Mouse (Mus musculus) embryonic facial prominence, embryonic 10.5 days (tissue): ENCODE measurements at regions not wholly inside any gene's neighbourhood (a gene's known extent, or its start where the extent isn't known, plus 50 kb on each side); places are given as distances from the start of the nearest gene placed in this dataset.

Experiments
- DNase-seq: peaks from one replicate; pipeline ENCODE4 v3.0.0-alpha.2; 2017; ENCODE audit warnings: low spot score
- H3K27ac ChIP-seq: fragments of 300-500 bp; sonication (generic); replicated peaks from 2 replicates; pipeline ENCODE4 v1.5.1; 2016; ENCODE audit warnings: mild to moderate bottlenecking
- H3K27me3 ChIP-seq: fragments of 300-500 bp; sonication (generic); replicated peaks from 2 replicates; pipeline ENCODE4 v1.6.1; 2016; ENCODE audit warnings: low read depth, mild to moderate bottlenecking; ENCODE audit not compliant: poor library complexity, severe bottlenecking
- H3K36me3 ChIP-seq: fragments of 300-500 bp; sonication (generic); replicated peaks from 2 replicates; pipeline ENCODE4 v1.6.1; 2016; ENCODE audit warnings: mild to moderate bottlenecking, moderate library complexity
- H3K4me1 ChIP-seq: fragments of 300-500 bp; sonication (generic); 2 replicates; pipeline ENCODE4 v1.6.1; 2016
- H3K4me3 ChIP-seq: fragments of 300-500 bp; sonication (generic); 2 replicates; pipeline ENCODE4 v1.5.1; 2016; ENCODE audit warnings: mild to moderate bottlenecking, moderate library complexity
- H3K9me3 ChIP-seq: fragments of 300-500 bp; sonication (generic); 2 replicates; pipeline ENCODE4 v1.6.1; 2016; ENCODE audit warnings: mild to moderate bottlenecking
- WGBS: fragments of 180-500 bp; shearing (Covaris S2); methylation state at CpG from one replicate; pipeline ENCODE4 v1.1.7; 2016; 5-methylcytosine and 5-hydroxymethylcytosine counted together

DNA sequence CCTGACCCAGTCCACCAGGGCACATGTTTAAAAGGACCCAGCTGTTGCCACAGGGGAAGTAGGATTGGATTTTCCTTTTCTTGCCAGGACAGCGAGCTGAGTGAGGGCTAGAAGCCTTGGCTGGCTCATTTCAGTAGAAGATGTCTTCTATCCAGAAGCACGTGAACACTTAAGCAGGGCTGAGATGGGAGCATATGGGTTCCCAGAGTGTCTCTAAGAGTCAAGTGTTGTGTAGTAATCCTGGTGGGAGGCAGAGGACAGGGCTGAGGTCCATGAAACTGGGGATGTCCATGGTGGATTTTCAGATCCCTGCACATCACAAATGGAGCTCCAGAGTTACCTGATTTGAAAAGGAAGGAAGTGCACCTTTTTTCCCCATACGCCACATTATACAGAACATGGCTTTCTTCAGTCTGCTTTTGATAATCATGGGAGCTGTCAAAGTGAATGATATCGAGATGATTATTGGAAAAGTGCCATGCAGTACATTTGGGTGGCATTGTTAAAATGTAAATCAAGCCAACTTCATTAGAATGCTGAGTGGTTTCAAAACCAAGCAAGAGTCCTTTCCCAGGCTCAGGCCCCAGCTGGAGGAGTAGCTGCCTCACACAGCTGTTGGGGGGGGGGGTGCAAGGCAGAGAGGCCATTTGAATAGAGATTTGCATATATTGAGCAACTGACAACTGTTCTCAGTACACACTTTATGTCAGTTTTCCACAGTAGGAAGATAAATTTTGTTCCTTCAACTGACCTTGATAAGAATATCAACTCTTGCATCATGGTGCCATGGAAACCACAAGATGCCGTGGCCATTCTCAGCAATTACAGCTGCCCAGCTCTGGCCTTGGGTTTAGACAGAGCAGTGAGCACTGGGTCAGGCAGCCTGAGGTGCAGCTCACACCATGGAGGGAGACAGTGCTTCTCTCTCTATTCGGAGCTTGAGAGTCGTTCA lies 81.7 kb downstream of the Slc35b3 start:
- Histone ChIP-seq H3K4me3 (no peak overlapping the region), H3K27me3 (no peaks in the 10 kb centered on the region), H3K4me1 (no peaks in the 10 kb centered on the region), H3K9me3 (no peaks in the 10 kb centered on the region), H3K36me3 (no peaks in the 10 kb centered on the region), H3K27ac (no peak overlapping the region)
- 87% methylated on average over 7 of the region's 7 CpGs for WGBS
- DNase-seq: no peak

DNA sequence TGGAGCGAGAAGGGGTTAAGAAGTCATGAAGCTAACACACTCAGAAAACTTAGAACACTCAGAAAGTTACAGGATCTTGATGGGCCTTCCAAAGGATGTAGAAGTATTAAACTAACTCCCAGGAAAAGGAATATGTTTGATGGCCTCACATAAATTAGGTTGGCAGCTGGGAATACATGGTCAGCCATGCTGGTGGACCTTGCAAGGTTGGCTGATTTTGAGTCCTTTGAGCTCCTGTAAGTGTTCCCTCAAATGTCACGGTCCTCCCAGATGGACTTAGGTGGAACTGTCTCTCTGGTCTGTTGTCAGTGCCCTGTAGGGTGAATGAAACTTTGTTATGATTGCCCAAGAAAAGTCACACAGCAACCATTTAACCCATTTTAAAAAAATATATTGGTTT lies 84.8 kb downstream of the Slc35b3 start:
- no peak overlapping the region for H3K27ac ChIP-seq
- H3K27me3 ChIP-seq: no peaks in the 10 kb centered on the region
- no peak for DNase-seq
- WGBS: 89% methylated on average over 2 of the region's 2 CpGs
- H3K9me3 ChIP-seq: no peaks in the 10 kb centered on the region
- H3K4me3 ChIP-seq: no peak overlapping the region
- no peaks in the 10 kb centered on the region for H3K4me1 ChIP-seq
- no peaks in the 10 kb centered on the region for H3K36me3 ChIP-seq

DNA sequence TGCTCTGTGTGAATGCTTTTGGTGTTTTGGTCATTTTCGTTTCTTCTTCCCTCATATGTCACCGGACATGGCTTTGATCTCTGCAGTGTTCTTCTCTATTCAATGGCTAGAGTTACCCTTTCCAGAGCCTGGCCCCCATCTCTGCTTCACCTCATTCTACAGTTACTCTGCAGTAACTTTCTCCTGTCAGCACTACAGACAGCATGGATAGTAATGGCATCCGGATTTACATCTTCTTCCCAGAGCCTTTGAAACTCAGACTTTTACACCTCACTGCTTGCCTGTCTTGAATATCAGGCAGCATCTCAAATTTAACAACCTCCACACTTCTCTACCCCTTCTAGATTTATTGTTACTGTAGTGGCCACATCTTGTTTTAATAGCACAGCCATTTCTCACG lies 96.7 kb downstream of the Slc35b3 start:
- Histone ChIP-seq H3K4me1 (no peaks in the 10 kb centered on the region; the same call in 1 of the 2 replicates), H3K36me3 (no peaks in the 10 kb centered on the region), H3K27ac (no peak overlapping the region), H3K9me3 (no peaks in the 10 kb centered on the region), H3K4me3 (no peak overlapping the region), H3K27me3 (no peaks in the 10 kb centered on the region)
- no peak for DNase-seq
- WGBS: 82% methylated on average over 4 of the region's 4 CpGs

DNA sequence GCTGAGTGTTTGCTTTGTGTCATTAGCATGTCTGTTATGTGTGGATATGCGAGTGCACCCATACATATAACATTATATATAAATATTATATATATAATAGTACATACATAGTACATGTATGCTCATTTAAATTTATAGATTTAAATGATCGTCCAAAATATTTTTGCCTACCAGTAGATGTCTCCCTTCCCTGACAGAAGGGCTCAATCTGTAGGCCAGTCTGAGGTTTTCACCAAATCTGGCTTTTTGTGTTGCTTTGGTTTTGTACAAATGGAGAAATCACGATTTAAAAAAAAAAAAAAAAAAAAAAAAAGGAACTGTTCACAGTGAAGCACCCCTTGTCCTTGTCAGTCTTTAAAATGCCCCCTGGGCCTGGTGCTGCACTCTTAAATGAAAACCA lies 104.9 kb downstream of the Slc35b3 start:
- Histone ChIP-seq H3K36me3 (no peaks in the 10 kb centered on the region), H3K4me1 (no peaks in the 10 kb centered on the region), H3K27me3 (no peaks in the 10 kb centered on the region), H3K27ac (no peak overlapping the region), H3K9me3 (no peaks in the 10 kb centered on the region), H3K4me3 (no peak overlapping the region)
- 48% methylated on average over 3 of the region's 3 CpGs for WGBS
- DNase-seq: no peak

DNA sequence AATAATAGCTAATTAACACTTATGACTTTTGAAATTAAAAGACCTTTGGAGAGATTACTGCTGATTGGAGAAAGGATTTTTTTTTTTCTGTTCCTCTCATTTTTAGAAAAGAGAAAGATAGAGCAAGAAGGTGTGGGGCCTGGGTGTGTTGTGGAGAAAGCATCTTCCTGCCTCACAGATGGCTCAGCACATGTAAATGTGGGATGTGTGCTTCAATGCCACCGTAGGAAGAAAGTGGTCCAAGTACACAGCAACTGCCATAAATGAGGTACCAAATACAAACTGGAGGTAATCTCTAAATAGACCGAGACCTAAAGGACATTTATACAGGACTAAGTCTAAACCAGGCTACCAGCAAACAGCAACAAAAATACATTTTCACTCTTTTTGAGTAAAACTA lies 105.7 kb downstream of the Slc35b3 start:
- H3K27me3 ChIP-seq: no peaks in the 10 kb centered on the region
- H3K9me3 ChIP-seq: no peaks in the 10 kb centered on the region
- 81% methylated on average over 2 of the region's 2 CpGs for WGBS

DNA sequence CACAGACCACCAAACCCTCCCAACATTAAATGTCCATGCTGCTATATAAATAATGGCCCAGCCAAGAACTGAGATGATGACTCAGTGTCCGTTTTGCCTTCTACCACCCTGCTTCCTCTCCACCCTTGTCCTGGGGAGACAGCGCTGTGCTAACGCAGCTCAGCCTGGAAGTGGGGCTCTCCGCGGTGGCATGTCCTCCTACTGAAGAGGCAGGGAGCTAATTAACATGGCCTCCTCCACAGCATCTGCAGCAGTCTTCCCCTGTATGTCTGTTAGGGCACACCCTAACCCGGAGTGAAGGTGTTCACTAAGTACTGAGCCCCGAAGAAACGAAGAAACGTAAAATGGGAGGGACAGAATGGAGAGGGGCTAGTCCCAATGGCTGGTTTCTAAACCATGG lies 107.8 kb downstream of the Slc35b3 start:
- 55% methylated on average over 9 of the region's 9 CpGs for WGBS
- DNase-seq: no peak
- H3K27ac ChIP-seq: no peak overlapping the region

More for the DNA sequence above, 105.7 kb downstream of the Slc35b3 start:
- DNase-seq: no peak
- Histone ChIP-seq H3K4me1 (no peaks in the 10 kb centered on the region), H3K36me3 (no peaks in the 10 kb centered on the region), H3K4me3 (no peak overlapping the region), H3K27ac (no peak overlapping the region)

DNA sequence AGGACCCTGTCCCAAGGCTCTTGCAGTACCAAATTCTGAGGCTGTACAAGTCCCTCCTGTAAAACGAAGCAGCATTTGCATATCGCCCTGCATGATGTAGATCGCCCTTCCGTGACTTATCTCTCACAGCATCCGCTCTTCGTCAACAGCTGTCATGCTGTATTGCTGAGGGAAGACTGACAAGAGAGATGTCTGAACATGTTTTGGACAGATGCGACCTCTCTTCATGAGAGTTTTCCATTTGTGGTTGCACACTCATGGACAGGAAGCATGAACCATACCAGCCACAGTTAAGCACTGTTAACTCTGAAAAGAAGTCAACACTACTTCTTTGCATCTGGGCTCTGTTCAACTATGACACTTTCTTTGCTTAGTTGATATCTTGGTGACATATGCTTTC lies 108.9 kb downstream of the Slc35b3 start:
- no peak for DNase-seq

More for the DNA sequence above, 107.8 kb downstream of the Slc35b3 start:
- Histone ChIP-seq H3K4me3 (no peak overlapping the region), H3K27me3 (no peaks in the 10 kb centered on the region), H3K9me3 (no peaks in the 10 kb centered on the region), H3K36me3 (no peaks in the 10 kb centered on the region), H3K4me1 (no peaks in the 10 kb centered on the region)

DNA sequence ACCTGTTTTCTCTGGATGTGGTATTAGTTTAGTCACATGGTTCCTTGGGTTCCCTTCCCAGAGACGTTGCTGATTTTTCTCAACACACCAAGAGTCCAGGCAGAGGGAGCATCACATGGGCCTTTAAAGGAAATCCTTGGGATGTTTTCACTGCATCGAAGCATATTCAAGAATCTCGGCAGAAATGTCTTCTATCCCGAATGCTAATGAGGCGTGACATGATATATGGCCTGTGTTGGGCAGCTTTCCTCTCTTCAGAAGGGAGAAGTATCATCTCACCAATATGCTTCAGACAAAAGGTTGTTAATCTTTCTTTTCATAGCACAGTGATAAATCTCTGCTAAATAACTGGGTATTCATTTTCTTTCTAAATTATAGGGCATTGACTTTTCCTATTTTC lies 122.4 kb downstream of the Slc35b3 start:
- H3K36me3 ChIP-seq: no peaks in the 10 kb centered on the region
- no peak overlapping the region for H3K4me3 ChIP-seq
- H3K4me1 ChIP-seq: no peaks in the 10 kb centered on the region
- H3K9me3 ChIP-seq: no peaks in the 10 kb centered on the region
- WGBS: 84% methylated on average over 5 of the region's 5 CpGs
- no peaks in the 10 kb centered on the region for H3K27me3 ChIP-seq
- DNase-seq: no peak
- H3K27ac ChIP-seq: no peak overlapping the region

More for the DNA sequence above, 108.9 kb downstream of the Slc35b3 start:
- no peaks in the 10 kb centered on the region for H3K27me3 ChIP-seq
- no peak overlapping the region for H3K27ac ChIP-seq
- no peak overlapping the region for H3K4me3 ChIP-seq
- H3K36me3 ChIP-seq: no peaks in the 10 kb centered on the region
- 91% methylated on average over 7 of the region's 7 CpGs for WGBS
- no peaks in the 10 kb centered on the region for H3K4me1 ChIP-seq
- no peaks in the 10 kb centered on the region for H3K9me3 ChIP-seq

DNA sequence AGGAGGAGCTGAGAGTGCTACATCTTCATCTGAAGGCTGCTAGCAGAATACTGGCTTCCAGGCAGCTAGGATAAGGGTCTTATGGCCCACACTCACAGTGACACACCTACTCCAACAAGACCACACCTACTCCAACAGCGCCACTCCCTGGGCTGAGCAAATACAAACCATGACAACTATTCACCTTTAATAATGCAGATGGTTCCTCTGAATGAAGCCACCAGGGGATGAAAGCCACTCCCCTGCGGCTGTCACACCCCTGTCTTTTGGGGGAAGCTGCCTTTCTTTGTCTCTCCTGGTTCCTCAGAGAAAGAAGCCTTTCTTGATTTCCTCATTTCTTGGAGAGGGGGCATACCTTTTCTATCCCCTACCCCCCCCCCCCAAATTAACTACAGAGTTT lies 135.0 kb downstream of the Slc35b3 start:
- Histone ChIP-seq H3K36me3 (no peaks in the 10 kb centered on the region), H3K27me3 (no peaks in the 10 kb centered on the region), H3K9me3 (no peaks in the 10 kb centered on the region), H3K4me3 (no peak overlapping the region), H3K27ac (no peak overlapping the region), H3K4me1 (no peaks in the 10 kb centered on the region)
- WGBS: 29% methylated on average over 2 of the region's 2 CpGs
- DNase-seq: no peak

DNA sequence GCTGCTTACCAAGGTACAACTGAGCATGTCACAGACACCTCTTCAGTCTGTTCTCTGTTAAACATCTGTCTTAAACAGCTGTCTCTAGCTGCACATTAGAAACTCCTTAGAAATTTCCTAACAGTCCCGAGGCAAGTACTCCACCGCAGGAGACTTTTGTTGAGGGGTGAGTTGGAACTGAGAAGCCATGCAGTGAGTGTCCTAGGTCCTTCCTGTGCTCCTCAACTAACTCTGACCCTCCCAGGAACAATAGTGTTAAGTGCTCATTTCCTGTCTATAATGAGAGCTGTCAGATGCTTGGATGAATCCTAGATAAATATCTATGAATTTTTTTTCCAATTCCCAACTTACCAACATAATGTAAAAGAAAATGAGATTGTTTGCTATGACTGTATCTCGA lies 141.1 kb downstream of the Slc35b3 start:
- no peak overlapping the region for H3K4me3 ChIP-seq
- DNase-seq: no peak
- no peaks in the 10 kb centered on the region for H3K36me3 ChIP-seq
- WGBS: 77% methylated on average over 3 of the region's 3 CpGs
- H3K9me3 ChIP-seq: no peaks in the 10 kb centered on the region
- H3K4me1 ChIP-seq: no peaks in the 10 kb centered on the region
- no peaks in the 10 kb centered on the region for H3K27me3 ChIP-seq
- H3K27ac ChIP-seq: no peak overlapping the region

DNA sequence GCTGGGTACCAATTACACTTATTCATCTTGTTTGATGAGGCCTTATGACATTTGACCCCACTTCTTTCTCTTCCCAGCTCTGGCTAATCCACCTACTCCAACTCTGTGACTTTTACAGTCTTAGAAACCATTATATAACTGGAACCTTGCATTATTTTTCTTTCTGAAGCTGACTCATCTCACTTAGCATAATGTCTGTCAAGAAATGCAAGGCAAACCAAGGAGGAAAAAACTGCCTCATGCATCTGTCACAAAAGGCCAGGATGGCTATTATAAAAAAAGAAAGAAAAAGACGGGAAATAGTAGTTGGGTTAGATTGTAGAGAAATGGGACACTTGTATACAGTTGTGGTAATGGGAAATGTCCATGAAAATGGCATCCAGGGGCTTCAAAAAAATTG lies 141.9 kb downstream of the Slc35b3 start:
- no peaks in the 10 kb centered on the region for H3K9me3 ChIP-seq
- 83% methylated on average over 1 of the region's 1 CpGs for WGBS
- H3K27ac ChIP-seq: no peak overlapping the region
- H3K36me3 ChIP-seq: no peaks in the 10 kb centered on the region
- no peak for DNase-seq
- H3K4me1 ChIP-seq: no peaks in the 10 kb centered on the region
- no peak overlapping the region for H3K4me3 ChIP-seq
- no peaks in the 10 kb centered on the region for H3K27me3 ChIP-seq

DNA sequence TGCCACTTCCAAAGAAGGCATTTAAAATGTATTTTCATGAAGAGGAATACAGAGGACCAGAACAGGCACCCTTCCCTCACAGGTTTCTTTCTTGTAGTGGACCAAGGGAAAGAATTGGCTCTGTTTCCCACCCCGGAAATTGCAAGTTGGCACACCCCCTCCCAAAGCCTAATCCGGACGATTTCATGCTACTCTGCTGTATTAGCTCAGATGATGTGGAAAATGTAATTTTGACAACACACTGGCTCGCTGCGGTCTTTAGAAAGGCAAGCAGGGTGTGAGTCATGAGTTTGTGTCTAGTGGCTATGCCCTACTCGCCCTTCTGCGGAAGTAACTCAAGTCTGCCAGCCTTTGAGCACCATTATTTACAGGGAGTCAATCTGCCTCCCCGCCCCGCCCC lies 144.4 kb downstream of the Slc35b3 start:
- H3K4me1 ChIP-seq: no peaks in the 10 kb centered on the region
- no peaks in the 10 kb centered on the region for H3K9me3 ChIP-seq
- no peaks in the 10 kb centered on the region for H3K27me3 ChIP-seq
- no peak for DNase-seq
- H3K4me3 ChIP-seq: no peak overlapping the region
- H3K36me3 ChIP-seq: no peaks in the 10 kb centered on the region
- 77% methylated on average over 9 of the region's 9 CpGs for WGBS
- H3K27ac ChIP-seq: no peak overlapping the region

DNA sequence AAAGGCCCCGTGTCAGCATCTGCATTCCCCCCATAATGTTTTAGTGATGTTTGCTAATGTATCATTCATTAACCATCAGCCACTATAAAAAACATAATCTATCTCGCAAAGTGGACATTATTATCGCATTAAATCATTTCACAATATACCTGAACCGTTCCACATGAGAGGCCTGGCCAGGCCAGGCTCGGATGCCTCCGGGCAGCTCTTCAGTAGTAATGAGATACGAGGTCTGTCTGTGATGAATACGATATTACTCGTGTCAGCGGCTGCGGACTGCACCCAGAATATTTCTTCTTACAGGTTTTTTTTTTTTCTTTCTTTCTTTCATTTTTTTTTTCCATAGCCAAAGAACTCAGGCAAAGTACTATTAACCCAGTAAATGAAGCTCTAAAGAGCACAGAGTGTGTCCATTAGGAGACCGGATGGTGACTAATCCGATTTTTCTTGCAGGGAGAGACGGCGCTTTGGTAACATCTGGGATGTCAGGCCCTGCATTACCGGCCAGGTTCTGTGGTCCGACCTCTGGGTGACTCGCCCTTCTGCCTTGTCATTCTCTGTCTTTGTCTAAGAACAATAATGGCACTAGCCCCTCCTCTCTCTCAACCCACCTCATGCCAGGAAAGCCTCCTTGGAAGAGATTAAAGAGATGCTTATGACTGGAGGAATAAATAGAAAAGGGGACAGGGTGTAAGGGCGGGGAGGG lies 145.5 kb downstream of the Slc35b3 start:
- DNase-seq: no peak
- no peak overlapping the region for H3K4me3 ChIP-seq
- H3K27ac ChIP-seq: no peak overlapping the region
- no peaks in the 10 kb centered on the region for H3K9me3 ChIP-seq
- WGBS: 87% methylated on average over 19 of the region's 19 CpGs
- H3K27me3 ChIP-seq: no peaks in the 10 kb centered on the region
- H3K36me3 ChIP-seq: no peaks in the 10 kb centered on the region
- H3K4me1 ChIP-seq: no peaks in the 10 kb centered on the region
